Mouse (Mus musculus) lung, embryonic 14.5 days (tissue): ENCODE measurements around the gene Rho. TPM values are rescaled to one million over a fixed set of nuclear protein-coding genes. Genes with fewer than 3 reads are reported as not detected.
A peak's percentile ranks its signal among the peaks of the same experiment; 100 is the strongest.

ENCODE experiments used
- ATAC-seq: fragments of 200-750 bp; cut with Nextera tagmentation; 2 replicates; pipeline ENCODE4 v1.8.0; 2017; ENCODE audit warnings: mild to moderate bottlenecking, moderate TSS enrichment, moderate library complexity; ENCODE audit not compliant: insufficient read depth
- DNase-seq: peaks from one replicate; pipeline ENCODE4 v3.0.0-alpha.2; 2015
- H3K27ac ChIP-seq: fragments of 300-500 bp; sonication (generic); 2 replicates; pipeline ENCODE4 v1.5.1; 2014; ENCODE audit warnings: low read depth, mild to moderate bottlenecking, moderate library complexity
- H3K27me3 ChIP-seq: fragments of 300-500 bp; sonication (generic); 2 replicates; pipeline ENCODE4 v1.6.1; 2014; ENCODE audit warnings: low read length, control low read depth; ENCODE audit not compliant: insufficient read depth
- H3K36me3 ChIP-seq: fragments of 300-500 bp; sonication (generic); 2 replicates; pipeline ENCODE4 v1.6.1; 2014; ENCODE audit warnings: control low read depth; ENCODE audit not compliant: insufficient read depth
- H3K4me1 ChIP-seq: fragments of 300-500 bp; sonication (generic); 2 replicates; pipeline ENCODE4 v1.6.1; 2014; ENCODE audit warnings: antibody characterized with exemption, control low read depth; ENCODE audit not compliant: insufficient read depth
- H3K4me2 ChIP-seq: fragments of 300-500 bp; sonication (generic); 2 replicates; pipeline ENCODE4 v1.6.1; 2014; ENCODE audit warnings: mild to moderate bottlenecking
- H3K4me3 ChIP-seq: fragments of 300-500 bp; sonication (generic); 2 replicates; pipeline ENCODE4 v1.5.1; 2014; ENCODE audit warnings: low read depth, low read length
- H3K9ac ChIP-seq: fragments of 300-500 bp; sonication (generic); 2 replicates; pipeline ENCODE4 v1.6.1; 2014
- H3K9me3 ChIP-seq: fragments of 300-500 bp; sonication (generic); 2 replicates; pipeline ENCODE4 v1.6.1; 2016; ENCODE audit warnings: low read depth, low read length, control low read depth
- CTCF ChIP-seq: IDR thresholded peaks from 2 replicates; pipeline ENCODE4 v1.5.1; 2016; ENCODE audit warnings: antibody characterized with exemption, low read depth
- WGBS: fragments of 180-500 bp; shearing (Covaris S2); extraction: QIAGEN DNeasy Blood & Tissue Kit; methylation state at CpG from one replicate; pipeline ENCODE4 v1.1.7; 2014; 5-methylcytosine and 5-hydroxymethylcytosine counted together
- polyA plus RNA-seq: library from polyadenylated mRNA; unstranded; fragments of >200 nt; fragmentation: Nextera tagmentation; extraction: Ambion mirVana; gene quantifications from 2 replicates; pipeline ENCODE4 v1.2.1, GENCODE M21; 2014

Rho gene
- polyA plus RNA-seq, 1 experiment from 2014 or later: 0.18 TPM

- no peak overlapping the region for H3K4me3 ChIP-seq
- no peak for TF ChIP-seq CTCF
- DNase-seq: no peak
- ATAC-seq: no peak
- no peaks in the 10 kb centered on the region for H3K9me3 ChIP-seq
- no peak overlapping the region for H3K4me2 ChIP-seq
- peaks cover 90% of the 10 kb centered on the region for H3K36me3 ChIP-seq
- no peak overlapping the region for H3K9ac ChIP-seq
- peaks cover 27% of the 10 kb centered on the region for H3K4me1 ChIP-seq
- 80% methylated on average over 3 of the region's 3 CpGs for WGBS
- H3K27ac ChIP-seq: no peak overlapping the region
- H3K27me3 ChIP-seq: no peaks in the 10 kb centered on the region
Observed at GRCm38 (mm10) chr6:115961743-115962142, 30.2 kb downstream of the Rho start.

GRCm38 (mm10) chr6:115962439-115963085, 31.0 kb downstream of the Rho start:
- peak; percentile 69 for TF ChIP-seq CTCF
- Histone ChIP-seq H3K27ac (no peak overlapping the region), H3K4me1 (peaks cover 22% of the 10 kb centered on the region), H3K4me3 (no peak overlapping the region), H3K9me3 (no peaks in the 10 kb centered on the region), H3K36me3 (peaks cover 93% of the 10 kb centered on the region), H3K27me3 (no peaks in the 10 kb centered on the region), H3K9ac (no peak overlapping the region), H3K4me2 (no peak overlapping the region)
- ATAC-seq: no peak
- no peak for DNase-seq
- 55% methylated on average over 23 of the region's 23 CpGs for WGBS

- ATAC-seq (no peak), DNase-seq (no peak)
- Histone ChIP-seq H3K27ac (no peak overlapping the region), H3K4me2 (no peak overlapping the region), H3K4me1 (peaks cover 11% of the 10 kb centered on the region), H3K9ac (no peak overlapping the region), H3K36me3 (peaks cover 97% of the 10 kb centered on the region), H3K9me3 (no peaks in the 10 kb centered on the region), H3K27me3 (no peaks in the 10 kb centered on the region), H3K4me3 (no peak overlapping the region)
- no peak for TF ChIP-seq CTCF
- 63% methylated on average over 9 of the region's 9 CpGs for whole genome bisulfite sequencing
Observed at GRCm38 (mm10) chr6:115963656-115964055, 32.1 kb downstream of the Rho start.

- peaks cover 3% of the 10 kb centered on the region for H3K4me1 ChIP-seq
Observed at GRCm38 (mm10) chr6:115966227-115966966, 34.8 kb downstream of the Rho start.

GRCm38 (mm10) chr6:115967291-115967880, 35.8 kb downstream of the Rho start:
- Histone ChIP-seq H3K9ac (no peak overlapping the region), H3K27me3 (no peaks in the 10 kb centered on the region), H3K36me3 (peaks cover 95% of the 10 kb centered on the region), H3K27ac (no peak overlapping the region), H3K4me1 (peaks cover 13% of the 10 kb centered on the region), H3K4me2 (no peak overlapping the region), H3K9me3 (no peaks in the 10 kb centered on the region), H3K4me3 (no peak overlapping the region)
- no peak for TF ChIP-seq CTCF
- DNase-seq (no peak), ATAC-seq (no peak)
- 89% methylated on average over 15 of the region's 15 CpGs for WGBS

More at GRCm38 (mm10) chr6:115966227-115966966, 34.8 kb downstream of the Rho start:
- H3K27me3 ChIP-seq: no peaks in the 10 kb centered on the region
- no peaks in the 10 kb centered on the region for H3K9me3 ChIP-seq
- no peak for ATAC-seq
- H3K27ac ChIP-seq: no peak overlapping the region
- H3K4me2 ChIP-seq: no peak overlapping the region
- H3K9ac ChIP-seq: no peak overlapping the region
- TF ChIP-seq CTCF: no peak
- no peak for DNase-seq
- H3K4me3 ChIP-seq: no peak overlapping the region
- WGBS: 93% methylated on average over 19 of the region's 19 CpGs
- H3K36me3 ChIP-seq: peaks cover 96% of the 10 kb centered on the region

GRCm38 (mm10) chr6:115968086-115968485, 36.5 kb downstream of the Rho start:
- H3K4me1 ChIP-seq: peaks cover 19% of the 10 kb centered on the region
- no peak overlapping the region for H3K4me2 ChIP-seq
- no peak for DNase-seq
- TF ChIP-seq CTCF: no peak
- H3K27ac ChIP-seq: no peak overlapping the region
- no peak overlapping the region for H3K9ac ChIP-seq
- no peak overlapping the region for H3K4me3 ChIP-seq
- 88% methylated on average over 5 of the region's 5 CpGs for WGBS
- H3K9me3 ChIP-seq: no peaks in the 10 kb centered on the region
- ATAC-seq: no peak
- no peaks in the 10 kb centered on the region for H3K27me3 ChIP-seq
- H3K36me3 ChIP-seq: peaks cover 94% of the 10 kb centered on the region

GRCm38 (mm10) chr6:115968700-115969099, 37.2 kb downstream of the Rho start:
- Histone ChIP-seq H3K9ac (no peak overlapping the region), H3K27ac (no peak overlapping the region), H3K4me2 (no peak overlapping the region), H3K4me1 (peaks cover 19% of the 10 kb centered on the region), H3K4me3 (no peak overlapping the region), H3K27me3 (no peaks in the 10 kb centered on the region), H3K9me3 (no peaks in the 10 kb centered on the region), H3K36me3 (peaks cover 94% of the 10 kb centered on the region)
- no peak for ATAC-seq
- WGBS: 77% methylated on average over 6 of the region's 6 CpGs
- DNase-seq: no peak
- TF ChIP-seq CTCF: no peak
